Mouse (Mus musculus) forebrain, embryonic 11.5 days (tissue): Measurements from ENCODE around the gene Tifa. TPM values are rescaled to one million over a fixed set of nuclear protein-coding genes. Genes with fewer than 3 reads are reported as not detected.
A peak's percentile ranks its signal among the peaks of the same experiment; 100 is the strongest.

Source experiments
- ATAC-seq: fragments of 200-750 bp; cut with Nextera tagmentation; replicated peaks from 2 replicates; pipeline ENCODE4 v1.8.0; 2017; ENCODE audit warnings: moderate TSS enrichment; ENCODE audit not compliant: low FRiP score
- DNase-seq: peaks from one replicate; pipeline ENCODE4 v3.0.0-alpha.2; 2017; ENCODE audit warnings: low spot score
- H3K27ac ChIP-seq: fragments of 300-500 bp; sonication (generic); 2 replicates; pipeline ENCODE4 v1.5.1; 2014; ENCODE audit warnings: low read depth, low read length
- H3K27me3 ChIP-seq: fragments of 300-500 bp; sonication (generic); 2 replicates; pipeline ENCODE4 v1.6.1; 2014; ENCODE audit warnings: mild to moderate bottlenecking, low read length, mixed read lengths; ENCODE audit not compliant: control insufficient read depth, insufficient read depth
- H3K36me3 ChIP-seq: fragments of 300-500 bp; sonication (generic); 2 replicates; pipeline ENCODE4 v1.6.1; 2014; ENCODE audit warnings: mild to moderate bottlenecking, low read length, moderate library complexity, mixed read lengths; ENCODE audit not compliant: control insufficient read depth, insufficient read depth
- H3K4me1 ChIP-seq: fragments of 300-500 bp; sonication (generic); replicated peaks from 2 replicates; pipeline ENCODE4 v1.6.1; 2014; ENCODE audit warnings: low read length, mixed read lengths; ENCODE audit not compliant: control insufficient read depth, insufficient read depth
- H3K4me2 ChIP-seq: fragments of 300-500 bp; sonication (generic); 2 replicates; pipeline ENCODE4 v1.6.1; 2014; ENCODE audit warnings: low read depth, mild to moderate bottlenecking, low read length, moderate library complexity, mixed read lengths; ENCODE audit not compliant: severe bottlenecking
- H3K4me3 ChIP-seq: fragments of 300-500 bp; sonication (generic); 2 replicates; pipeline ENCODE4 v1.5.1; 2014; ENCODE audit warnings: low read depth, low read length
- H3K9ac ChIP-seq: fragments of 300-500 bp; sonication (generic); 2 replicates; pipeline ENCODE4 v1.6.1; 2014; ENCODE audit warnings: low read length
- H3K9me3 ChIP-seq: fragments of 300-500 bp; sonication (generic); 2 replicates; pipeline ENCODE4 v1.6.1; 2016; ENCODE audit warnings: low read length, mixed read lengths; ENCODE audit not compliant: control insufficient read depth
- WGBS: fragments of 180-500 bp; shearing (Covaris S2); extraction: QIAGEN DNeasy Blood & Tissue Kit; methylation state at CpG from one replicate; pipeline ENCODE4 v1.1.7; 2014; 5-methylcytosine and 5-hydroxymethylcytosine counted together
- polyA plus RNA-seq: library from polyadenylated mRNA; unstranded; fragments of >200 nt; fragmentation: Nextera tagmentation; extraction: Ambion mirVana; gene quantifications from 2 replicates; pipeline ENCODE4 v1.2.1, GENCODE M21; 2014

Gene Tifa
- polyA plus RNA-seq, 1 experiment from 2014 or later = 3.2 TPM

DNA sequence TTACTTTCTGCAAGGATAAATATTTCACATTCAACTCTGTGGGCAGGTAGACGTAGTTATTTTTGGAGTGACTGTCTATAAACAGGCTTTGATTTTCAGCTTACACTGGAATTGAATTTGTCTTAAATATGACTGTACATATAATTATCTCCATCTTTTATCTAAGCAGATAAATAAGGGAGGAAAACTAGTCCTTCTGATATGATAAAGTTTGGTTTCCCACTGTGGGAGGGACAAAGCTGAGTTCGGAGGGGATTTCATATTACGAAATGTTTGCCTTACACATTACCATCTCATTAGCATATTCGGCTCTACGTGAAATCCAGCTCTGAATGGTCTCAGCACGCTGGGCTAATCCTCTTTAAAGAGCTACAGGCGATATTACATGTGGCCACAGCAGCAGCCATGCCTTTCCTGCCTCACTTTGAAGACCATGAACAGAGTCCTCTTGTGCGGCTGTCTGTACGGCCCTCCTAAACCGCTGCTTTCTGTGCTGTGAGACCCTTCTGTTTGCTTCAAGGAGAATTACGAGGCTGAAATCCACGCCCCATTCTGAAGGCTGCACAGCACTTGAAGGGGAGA is 39.5 kb upstream of the Tifa start:
- Histone ChIP-seq H3K27ac (peak overlapping the region; percentile 90), H3K4me3 (no peak overlapping the region), H3K27me3 (peaks cover 29% of the 10 kb centered on the region), H3K9me3 (no peaks in the 10 kb centered on the region), H3K4me1 (peaks cover 26% of the 10 kb centered on the region; the same call in 1 of the 2 replicates), H3K36me3 (no peaks in the 10 kb centered on the region), H3K9ac (no peak overlapping the region), H3K4me2 (peak overlapping the region; percentile 16; the same call in 1 of the 2 replicates)
- peak; percentile 85 for ATAC-seq
- 2% methylated on average over 12 of the region's 12 CpGs for WGBS
- DNase-seq = peak; percentile 83

DNA sequence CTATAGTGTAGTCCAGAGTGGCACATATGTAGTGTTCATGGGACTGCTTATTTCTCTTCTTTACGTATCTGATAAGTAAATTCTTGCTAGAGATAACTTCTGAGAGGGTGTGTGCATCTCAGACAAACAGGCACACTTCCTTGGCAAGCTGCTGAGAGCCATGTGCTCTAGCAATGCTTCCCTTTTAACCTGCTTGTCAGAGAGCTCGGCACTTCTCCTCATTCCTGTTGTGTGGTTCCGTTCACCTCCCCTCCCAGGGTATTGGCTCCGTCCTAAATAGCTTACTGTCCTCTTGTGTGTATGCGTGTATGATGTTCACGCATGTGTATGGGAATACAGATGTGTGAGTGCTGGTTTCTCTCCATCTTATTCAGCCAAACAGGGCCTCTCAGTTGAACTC is 33.1 kb upstream of the Tifa start:
- H3K4me1 ChIP-seq = 0 out of 2 replicates have a peak, but pooled peaks cover 3% of the 10 kb centered on the region
- no peak overlapping the region for H3K9ac ChIP-seq
- H3K36me3 ChIP-seq = no peaks in the 10 kb centered on the region
- no peaks in the 10 kb centered on the region for H3K9me3 ChIP-seq
- ATAC-seq = no peak
- no peak for DNase-seq
- no peak overlapping the region for H3K27ac ChIP-seq
- 87% methylated on average over 6 of the region's 6 CpGs for WGBS
- no peak overlapping the region for H3K4me3 ChIP-seq
- H3K4me2 ChIP-seq = no peak overlapping the region
- peaks cover 53% of the 10 kb centered on the region for H3K27me3 ChIP-seq

DNA sequence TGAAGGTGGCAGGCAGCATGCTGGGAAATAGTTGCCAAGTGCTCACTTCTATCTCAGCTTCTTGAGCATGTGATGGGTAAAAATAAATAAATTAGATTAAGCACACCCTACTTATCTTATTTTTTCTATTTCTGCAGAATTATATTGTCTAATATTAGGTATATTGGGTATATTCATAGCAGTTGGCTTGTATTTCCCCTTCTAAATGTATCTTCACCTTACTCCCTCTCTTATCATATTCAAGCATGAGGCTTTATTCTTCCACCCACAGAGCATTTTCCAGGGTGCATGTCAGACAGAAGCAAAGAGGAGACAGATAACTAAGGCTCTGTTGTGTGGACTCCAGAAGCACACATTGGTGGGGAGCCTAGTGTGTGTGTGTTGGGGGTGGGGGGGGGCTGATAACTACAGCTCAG is 31.7 kb upstream of the Tifa start:
- Histone ChIP-seq H3K9me3 (no peaks in the 10 kb centered on the region), H3K36me3 (no peaks in the 10 kb centered on the region), H3K4me1 (no peaks in the 10 kb centered on the region), H3K4me3 (no peak overlapping the region), H3K27ac (no peak overlapping the region), H3K4me2 (no peak overlapping the region), H3K27me3 (peaks cover 51% of the 10 kb centered on the region), H3K9ac (no peak overlapping the region)
- DNase-seq (no peak), ATAC-seq (no peak)

DNA sequence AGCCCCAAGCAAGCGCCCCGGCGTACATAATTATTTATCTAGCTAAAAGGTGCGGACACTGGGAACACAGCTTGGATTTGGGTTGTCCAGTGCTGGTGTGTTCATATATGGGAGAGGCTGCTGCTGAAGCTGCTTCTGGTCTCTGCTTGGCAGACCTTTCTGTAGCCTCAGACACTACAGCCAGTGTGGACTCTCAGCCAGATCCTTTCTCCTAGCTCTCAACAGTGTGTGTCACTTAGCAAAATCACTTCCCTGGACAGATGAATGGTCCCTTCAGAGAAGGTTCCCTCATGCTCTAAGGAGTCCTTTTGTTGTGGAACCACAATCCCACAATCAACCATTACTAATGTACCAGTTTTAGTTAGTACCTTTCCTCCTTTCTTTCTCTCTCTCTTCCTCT is 30.8 kb upstream of the Tifa start:
- peaks cover 46% of the 10 kb centered on the region for H3K27me3 ChIP-seq
- no peak overlapping the region for H3K4me3 ChIP-seq
- no peaks in the 10 kb centered on the region for H3K9me3 ChIP-seq
- DNase-seq (no peak), ATAC-seq (0 out of 2 replicates have a peak, but pooled peaks have one; percentile 25)
- no peaks in the 10 kb centered on the region for H3K4me1 ChIP-seq
- no peaks in the 10 kb centered on the region for H3K36me3 ChIP-seq
- WGBS = 41% methylated on average over 4 of the region's 4 CpGs
- H3K9ac ChIP-seq = no peak overlapping the region; the same call in 1 of the 2 replicates
- no peak overlapping the region for H3K4me2 ChIP-seq
- H3K27ac ChIP-seq = peak overlapping the region; percentile 26; the same call in 1 of the 2 replicates

DNA sequence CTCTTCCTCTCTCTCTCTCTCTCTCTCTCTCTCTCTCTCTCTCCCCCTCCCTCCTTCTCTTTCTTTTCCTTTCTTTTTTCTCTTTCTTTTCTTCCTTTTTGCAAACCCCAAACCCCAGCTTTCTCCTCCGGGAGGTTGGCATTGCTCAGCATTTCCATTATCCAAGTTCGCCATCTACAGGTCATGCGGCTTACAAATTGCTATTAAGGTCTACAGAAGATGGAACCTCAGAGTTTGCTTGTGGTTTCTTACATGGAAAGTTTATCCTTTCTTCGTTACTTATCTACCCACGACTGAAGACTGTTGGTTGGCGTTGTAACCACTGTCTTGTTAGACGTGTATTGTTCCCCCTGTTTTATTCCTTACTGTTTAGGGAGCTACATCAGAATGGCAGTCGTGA is 30.4 kb upstream of the Tifa start:
- H3K4me1 ChIP-seq = no peaks in the 10 kb centered on the region
- H3K36me3 ChIP-seq = no peaks in the 10 kb centered on the region
- no peak overlapping the region for H3K4me2 ChIP-seq
- ATAC-seq = no peak; the same call in 1 of the 2 replicates
- H3K9me3 ChIP-seq = no peaks in the 10 kb centered on the region
- no peak overlapping the region for H3K9ac ChIP-seq
- no peak overlapping the region for H3K4me3 ChIP-seq
- H3K27me3 ChIP-seq = peaks cover 44% of the 10 kb centered on the region
- no peak for DNase-seq
- 12% methylated on average over 8 of the region's 8 CpGs for WGBS
- H3K27ac ChIP-seq = no peak overlapping the region

DNA sequence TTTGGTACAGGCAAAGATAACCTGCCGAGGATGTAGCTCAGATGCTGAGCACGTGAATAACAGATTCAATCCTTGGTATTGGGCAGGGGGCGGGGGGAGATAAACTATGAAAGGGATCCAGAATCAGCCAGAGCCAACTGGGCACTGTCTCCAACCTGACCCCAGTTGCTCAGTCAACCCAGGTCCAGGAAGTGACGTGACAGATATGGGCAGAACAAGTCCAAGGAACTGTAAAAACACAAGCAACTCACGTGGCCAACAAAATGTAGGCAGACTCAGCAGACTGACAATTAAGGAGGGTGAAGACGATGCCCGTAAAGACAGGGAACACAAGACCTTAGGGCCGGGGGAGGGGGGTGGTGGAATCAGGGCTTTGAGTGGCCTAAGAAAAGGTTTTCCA is 27.2 kb upstream of the Tifa start:
- no peak overlapping the region for H3K27ac ChIP-seq
- H3K9ac ChIP-seq = no peak overlapping the region
- ATAC-seq (no peak), DNase-seq (no peak)
- no peaks in the 10 kb centered on the region for H3K9me3 ChIP-seq
- no peak overlapping the region for H3K4me2 ChIP-seq
- no peak overlapping the region for H3K4me3 ChIP-seq
- H3K4me1 ChIP-seq = no peaks in the 10 kb centered on the region
- peaks cover 18% of the 10 kb centered on the region for H3K27me3 ChIP-seq
- no peaks in the 10 kb centered on the region for H3K36me3 ChIP-seq
- WGBS = 68% methylated on average over 8 of the region's 8 CpGs

DNA sequence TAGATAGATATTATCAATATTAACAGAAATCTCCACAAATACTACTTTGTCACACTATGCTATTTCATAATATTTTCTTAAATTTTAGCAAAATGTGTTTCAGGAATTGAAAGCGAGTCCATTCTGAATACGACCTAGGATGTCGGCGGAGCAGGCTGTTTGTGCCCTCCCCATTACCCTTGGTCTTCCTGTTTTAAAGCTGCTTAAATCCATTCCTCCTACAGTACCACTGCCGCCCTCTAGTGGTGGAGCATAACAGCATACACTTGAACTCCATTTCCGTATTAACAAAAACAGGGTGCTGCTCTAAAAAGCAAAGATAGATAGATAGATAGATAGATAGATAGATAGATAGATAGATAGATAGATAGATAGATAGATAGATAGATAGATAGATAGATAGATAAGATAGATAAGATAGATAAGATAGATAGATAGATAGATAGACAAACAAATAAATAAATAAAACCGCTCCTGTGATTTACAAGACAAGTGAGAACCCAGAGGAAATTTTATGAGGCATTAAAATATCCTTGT is 26.5 kb upstream of the Tifa start:
- no peak overlapping the region for H3K4me2 ChIP-seq
- peak; percentile 90 for DNase-seq
- no peak overlapping the region for H3K9ac ChIP-seq
- H3K4me3 ChIP-seq = no peak overlapping the region
- H3K27me3 ChIP-seq = peaks cover 14% of the 10 kb centered on the region
- H3K27ac ChIP-seq = no peak overlapping the region
- ATAC-seq = peak; percentile 59; the same call in 1 of the 2 replicates
- H3K4me1 ChIP-seq = no peaks in the 10 kb centered on the region
- H3K9me3 ChIP-seq = no peaks in the 10 kb centered on the region
- 26% methylated on average over 7 of the region's 7 CpGs for WGBS
- H3K36me3 ChIP-seq = no peaks in the 10 kb centered on the region

DNA sequence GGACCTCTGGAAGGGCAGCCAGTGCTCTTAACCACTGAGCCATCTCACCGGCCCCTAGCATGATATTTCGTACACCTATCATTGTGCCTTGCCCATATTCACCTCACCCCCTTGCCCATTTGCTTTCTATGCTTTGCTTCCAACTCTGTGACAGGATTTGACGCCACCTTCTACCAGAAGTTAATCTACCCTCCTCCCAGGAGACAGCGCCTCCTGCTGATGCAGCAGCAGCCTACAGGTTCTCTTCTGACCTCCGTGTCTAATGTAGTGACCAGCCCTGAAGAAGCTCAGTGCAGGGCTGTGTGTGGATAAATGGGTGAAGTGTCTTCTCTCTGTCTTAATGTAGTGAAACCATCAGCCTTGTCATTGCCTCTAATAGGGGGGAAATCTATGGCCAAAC is 25.1 kb upstream of the Tifa start:
- no peaks in the 10 kb centered on the region for H3K4me1 ChIP-seq
- WGBS = 53% methylated on average over 5 of the region's 5 CpGs
- H3K27ac ChIP-seq = no peak overlapping the region
- no peak for ATAC-seq
- H3K4me3 ChIP-seq = no peak overlapping the region
- no peaks in the 10 kb centered on the region for H3K9me3 ChIP-seq
- no peak overlapping the region for H3K9ac ChIP-seq
- H3K27me3 ChIP-seq = peaks cover 12% of the 10 kb centered on the region
- H3K36me3 ChIP-seq = no peaks in the 10 kb centered on the region
- DNase-seq = peak; percentile 50
- no peak overlapping the region for H3K4me2 ChIP-seq

DNA sequence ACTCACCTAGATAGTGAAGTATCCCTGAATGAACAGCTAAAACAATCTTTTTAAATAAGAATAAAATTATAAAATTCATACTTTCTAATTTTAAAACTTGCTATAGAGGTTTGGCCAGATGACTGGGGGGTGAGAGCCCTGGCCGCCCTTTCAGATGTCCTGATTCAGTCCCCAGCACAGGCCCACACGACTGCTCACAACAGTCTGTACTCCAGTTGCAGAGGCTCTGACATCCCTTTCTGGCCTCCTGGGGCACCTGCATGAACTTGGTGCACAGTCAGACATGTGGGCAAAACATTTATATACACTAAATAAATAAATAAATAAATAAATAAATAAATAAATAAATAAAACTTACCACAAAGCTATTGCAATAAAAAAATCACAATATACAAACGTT is 23.6 kb upstream of the Tifa start:
- Histone ChIP-seq H3K4me3 (no peak overlapping the region), H3K27ac (no peak overlapping the region), H3K9ac (no peak overlapping the region), H3K4me2 (no peak overlapping the region), H3K9me3 (no peaks in the 10 kb centered on the region), H3K4me1 (no peaks in the 10 kb centered on the region), H3K27me3 (peaks cover 5% of the 10 kb centered on the region; the same call in 1 of the 2 replicates), H3K36me3 (no peaks in the 10 kb centered on the region)
- WGBS = 67% methylated on average over 3 of the region's 3 CpGs
- ATAC-seq = no peak
- DNase-seq = no peak
